Mouse (Mus musculus) liver, embryonic 13.5 days (tissue): ENCODE measurements around the gene Trmt1. TPM values are rescaled to one million over a fixed set of nuclear protein-coding genes. Genes with fewer than 3 reads are reported as not detected.
"Not testable (repeated sequence)": the region's sequence is repeated elsewhere in the genome, so short reads cannot be mapped to it uniquely, and the experiment has no call there.

Experiments
- ATAC-seq: fragments of 200-750 bp; cut with Nextera tagmentation; 2 replicates; pipeline ENCODE4 v1.8.0; 2017; ENCODE audit warnings: low read depth, mild to moderate bottlenecking, moderate number of reproducible peaks, moderate library complexity
- DNase-seq: peaks from one replicate; pipeline ENCODE4 v3.0.0; 2022
- H3K27ac ChIP-seq: fragments of 300-500 bp; sonication (generic); 2 replicates; pipeline ENCODE4 v1.5.1; 2015; ENCODE audit warnings: moderate library complexity, mild to moderate bottlenecking, inconsistent platforms
- H3K27me3 ChIP-seq: fragments of 300-500 bp; sonication (generic); 2 replicates; pipeline ENCODE4 v1.6.1; 2015; ENCODE audit warnings: mild to moderate bottlenecking, inconsistent platforms
- H3K36me3 ChIP-seq: fragments of 300-500 bp; sonication (generic); 2 replicates; pipeline ENCODE4 v1.6.1; 2015; ENCODE audit warnings: mild to moderate bottlenecking, inconsistent platforms
- H3K4me1 ChIP-seq: fragments of 300-500 bp; sonication (generic); replicated peaks from 2 replicates; pipeline ENCODE4 v1.6.1; 2015; ENCODE audit warnings: inconsistent platforms
- H3K4me2 ChIP-seq: fragments of 300-500 bp; sonication (generic); 2 replicates; pipeline ENCODE4 v1.6.1; 2015; ENCODE audit warnings: inconsistent platforms, mild to moderate bottlenecking, moderate library complexity
- H3K4me3 ChIP-seq: fragments of 300-500 bp; sonication (generic); replicated peaks from 2 replicates; pipeline ENCODE4 v1.5.1; 2015; ENCODE audit warnings: mild to moderate bottlenecking, inconsistent platforms
- H3K9ac ChIP-seq: fragments of 300-500 bp; sonication (generic); 2 replicates; pipeline ENCODE4 v1.6.1; 2015; ENCODE audit warnings: mild to moderate bottlenecking, inconsistent platforms
- H3K9me3 ChIP-seq: fragments of 300-500 bp; sonication (generic); replicated peaks from 2 replicates; pipeline ENCODE4 v1.6.1; 2016; ENCODE audit warnings: inconsistent platforms
- WGBS: fragments of 180-500 bp; shearing (Covaris S2); methylation state at CpG from one replicate; pipeline ENCODE4 v1.1.7; 2015; ENCODE audit not compliant: insufficient replicate concordance; 5-methylcytosine and 5-hydroxymethylcytosine counted together
- polyA plus RNA-seq: library from polyadenylated mRNA; unstranded; fragments of >200 nt; fragmentation: Nextera tagmentation; extraction: Ambion mirVana; gene quantifications from 2 replicates; pipeline ENCODE4 v1.2.1, GENCODE M21; 2015

The Trmt1 gene
- polyA plus RNA-seq, 1 experiment from 2014 or later, result 45.9 TPM

DNA sequence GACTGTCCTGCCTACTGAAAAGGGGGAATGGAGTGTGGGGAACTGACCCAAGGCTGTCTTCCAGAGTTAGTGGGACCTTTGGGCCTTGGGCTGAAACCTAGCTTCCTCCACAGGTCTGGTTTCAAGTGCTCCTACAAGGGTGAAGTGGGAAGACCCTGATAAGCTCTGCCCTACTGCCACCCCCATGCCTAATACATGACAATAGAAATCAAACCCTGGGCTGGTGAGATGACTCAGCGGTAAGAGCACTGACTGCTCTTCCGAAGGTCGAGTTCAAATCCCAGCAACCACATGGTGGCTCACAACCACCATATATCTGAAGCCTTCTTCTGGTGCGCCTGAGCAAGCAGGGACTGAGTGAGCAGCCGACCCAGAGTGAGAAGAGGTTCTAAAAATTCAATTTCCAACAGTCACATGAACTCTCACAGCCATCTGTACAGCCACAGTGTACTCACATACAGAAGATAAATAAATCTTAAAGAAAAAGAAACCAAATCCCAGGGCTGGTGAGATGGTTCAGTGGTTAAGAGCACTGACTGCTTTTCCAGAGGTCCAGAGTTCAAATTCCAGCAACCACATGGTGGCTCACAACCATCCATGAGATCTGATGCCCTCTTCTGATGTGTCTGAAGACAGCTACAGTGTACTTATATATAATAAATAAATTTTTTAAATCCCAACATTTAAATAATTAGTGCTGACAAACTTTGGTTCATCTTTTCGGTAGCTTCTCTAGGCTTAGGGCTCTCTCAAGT, 17.2 kb upstream of the Trmt1 start:
- peaks cover 30% of the 10 kb centered on the region for H3K36me3 ChIP-seq
- 42% methylated on average over 6 of the region's 6 CpGs for WGBS
- ATAC-seq (no peak), DNase-seq (no peak)
- no peak overlapping the region for H3K4me2 ChIP-seq
- no peaks in the 10 kb centered on the region for H3K9me3 ChIP-seq
- no peak overlapping the region for H3K27ac ChIP-seq
- H3K27me3 ChIP-seq, result no peaks in the 10 kb centered on the region
- H3K4me3 ChIP-seq, result no peak overlapping the region
- H3K9ac ChIP-seq, result 0 out of 2 replicates have a peak overlapping the region, but pooled peaks have one; percentile 11
- H3K4me1 ChIP-seq, result peaks cover 62% of the 10 kb centered on the region

DNA sequence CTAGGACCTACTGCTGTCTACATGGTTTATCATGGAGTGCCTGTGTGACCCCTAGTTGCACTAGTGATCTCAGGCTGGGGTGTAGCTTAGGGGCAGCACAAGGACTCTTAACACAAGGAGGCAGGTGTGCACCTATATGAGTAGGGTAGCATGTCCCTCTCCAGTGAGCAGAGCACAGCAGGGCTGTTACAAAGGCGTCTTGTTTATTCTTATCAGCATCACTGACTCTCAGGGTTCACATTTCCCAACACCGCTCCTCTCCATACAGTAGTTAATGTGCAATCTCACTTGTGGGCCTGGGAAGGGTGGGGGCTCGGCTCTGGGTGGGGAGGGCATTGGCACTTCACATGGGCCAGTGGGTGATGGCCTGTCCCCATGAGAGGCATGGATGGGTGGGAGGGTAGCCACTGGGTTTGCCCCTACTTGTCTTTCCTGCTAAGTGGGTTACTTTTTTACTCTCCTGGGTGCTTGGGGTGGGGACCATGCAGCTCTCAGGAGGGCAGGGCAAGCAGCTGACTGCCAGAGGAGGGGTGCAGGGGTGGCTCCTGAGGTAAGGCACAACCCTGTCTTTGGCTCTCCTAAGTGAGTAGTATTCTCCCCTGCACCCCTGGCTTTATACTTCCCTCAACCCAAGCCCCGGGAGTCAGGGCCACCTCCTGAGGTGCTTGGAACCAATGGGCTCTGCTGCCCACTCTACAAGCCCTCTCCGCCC, 15.7 kb upstream of the Trmt1 start:
- 58% methylated on average over 5 of the region's 5 CpGs for WGBS
- H3K4me1 ChIP-seq, result peaks cover 58% of the 10 kb centered on the region
- DNase-seq, H3K4me2 ChIP-seq, H3K4me3 ChIP-seq, H3K27me3 ChIP-seq, H3K9me3 ChIP-seq: not testable (repeated sequence)
- peaks cover 43% of the 10 kb centered on the region for H3K36me3 ChIP-seq
- peak; percentile 49 for ATAC-seq
- peak overlapping the region; percentile 25 for H3K27ac ChIP-seq
- 0 out of 2 replicates have a peak overlapping the region, but pooled peaks have one; percentile 8 for H3K9ac ChIP-seq

DNA sequence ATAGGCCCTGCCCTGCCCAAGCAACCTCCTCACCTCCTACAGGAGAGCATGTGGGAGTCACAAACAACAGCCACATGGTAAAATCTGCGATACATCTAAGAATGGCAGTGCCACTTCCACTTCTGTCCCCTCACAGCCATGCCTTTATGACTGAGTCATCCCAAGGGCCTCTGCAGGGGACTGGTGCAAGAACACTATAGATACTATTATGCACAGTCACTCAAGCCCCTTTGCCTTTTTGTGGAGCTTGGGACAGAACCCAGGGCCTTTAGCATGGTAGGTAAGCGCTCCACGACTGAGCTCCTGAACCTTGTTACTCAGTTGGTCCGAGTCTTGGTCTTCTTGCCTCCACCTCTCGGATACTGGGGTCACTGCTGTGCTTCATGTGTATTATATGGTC, 8.8 kb upstream of the Trmt1 start:
- no peak overlapping the region for H3K27ac ChIP-seq
- H3K4me3 ChIP-seq, result no peak overlapping the region
- H3K9ac ChIP-seq, result 0 out of 2 replicates have a peak overlapping the region, but pooled peaks have one; percentile 11
- peak; percentile 25; the same call in 1 of the 2 replicates for ATAC-seq
- H3K27me3 ChIP-seq, result no peaks in the 10 kb centered on the region
- H3K9me3 ChIP-seq, result no peaks in the 10 kb centered on the region
- DNase-seq, result no peak
- 84% methylated on average over 5 of the region's 5 CpGs for WGBS
- H3K36me3 ChIP-seq, result peaks cover 61% of the 10 kb centered on the region
- peaks cover 35% of the 10 kb centered on the region for H3K4me1 ChIP-seq
- no peak overlapping the region for H3K4me2 ChIP-seq

DNA sequence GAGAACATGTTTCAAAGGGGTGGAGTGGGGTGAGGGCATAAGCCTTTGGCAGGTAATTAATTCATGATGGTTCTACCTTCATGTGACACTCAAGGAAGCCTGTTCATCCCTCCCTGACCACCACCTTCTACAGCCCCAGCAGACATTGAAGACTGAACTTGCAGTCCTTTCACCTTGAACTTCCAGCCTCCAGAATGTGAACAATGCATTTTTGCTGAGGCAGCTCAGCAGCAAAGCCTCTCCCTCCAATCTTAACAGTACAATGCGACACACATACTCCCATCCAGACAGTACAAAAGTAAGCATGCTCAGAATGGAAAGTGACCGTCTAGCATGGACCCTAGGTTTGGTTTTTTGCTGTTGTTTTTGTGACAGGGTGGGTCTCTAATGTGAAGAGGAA, 4.6 kb upstream of the Trmt1 start:
- Histone ChIP-seq H3K4me1 (peaks cover 76% of the 10 kb centered on the region), H3K9ac (no peak overlapping the region), H3K27ac (no peak overlapping the region), H3K4me2 (no peak overlapping the region), H3K36me3 (peaks cover 40% of the 10 kb centered on the region), H3K4me3 (no peak overlapping the region), H3K27me3 (no peaks in the 10 kb centered on the region), H3K9me3 (no peaks in the 10 kb centered on the region)
- DNase-seq, result no peak
- 82% methylated on average over 2 of the region's 2 CpGs for WGBS
- ATAC-seq, result no peak

DNA sequence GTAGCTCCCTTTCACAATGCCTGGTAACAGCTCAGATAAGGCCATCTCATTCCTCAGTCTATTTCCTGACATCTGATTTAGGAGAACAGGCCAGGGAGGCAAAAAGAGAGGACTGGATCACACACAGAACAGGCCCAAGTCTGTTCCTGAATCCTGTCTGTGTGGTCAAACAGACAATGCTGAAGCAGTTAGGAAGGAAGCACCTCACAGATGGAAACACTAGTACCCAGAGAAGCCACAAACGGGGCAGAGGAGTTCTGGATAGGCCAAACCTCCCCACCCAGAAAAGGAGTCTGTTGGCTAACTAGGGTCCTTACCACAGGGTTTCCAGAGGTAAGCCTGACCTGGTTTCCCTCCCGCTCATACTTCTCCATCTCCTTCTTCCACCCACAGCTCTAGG, 3.9 kb upstream of the Trmt1 start:
- Histone ChIP-seq H3K9me3 (no peaks in the 10 kb centered on the region), H3K9ac (no peak overlapping the region), H3K27ac (no peak overlapping the region), H3K4me1 (peaks cover 77% of the 10 kb centered on the region), H3K4me3 (no peak overlapping the region), H3K4me2 (no peak overlapping the region), H3K27me3 (no peaks in the 10 kb centered on the region), H3K36me3 (peaks cover 32% of the 10 kb centered on the region)
- ATAC-seq (no peak), DNase-seq (no peak)
- WGBS, result 60% methylated on average over 2 of the region's 2 CpGs

DNA sequence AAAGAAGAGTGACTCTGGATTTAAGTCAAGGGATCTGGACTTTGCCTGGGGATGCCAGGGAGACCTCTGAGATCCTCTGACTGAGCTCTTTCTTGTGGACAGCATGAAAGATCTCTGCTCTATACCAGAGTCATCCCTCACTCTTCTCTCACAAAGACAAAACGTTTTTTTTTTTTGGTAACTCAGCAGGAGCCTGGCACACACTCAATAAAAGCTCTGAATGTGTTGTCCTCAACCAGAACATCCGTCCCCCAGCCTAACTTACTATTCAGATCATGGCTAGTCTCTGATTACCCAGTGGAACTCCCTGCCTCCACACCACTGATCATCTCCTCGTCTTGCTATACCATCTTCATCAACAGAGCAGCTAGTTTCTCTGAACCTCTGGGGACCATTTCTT, 1.6 kb upstream of the Trmt1 start:
- Histone ChIP-seq H3K9me3 (no peaks in the 10 kb centered on the region), H3K27me3 (no peaks in the 10 kb centered on the region), H3K36me3 (peaks cover 29% of the 10 kb centered on the region), H3K9ac (peak overlapping the region; percentile 100; the same call in 1 of the 2 replicates), H3K4me1 (peaks cover 75% of the 10 kb centered on the region), H3K4me3 (no peak overlapping the region), H3K4me2 (no peak overlapping the region), H3K27ac (peak overlapping the region; percentile 96; the same call in 1 of the 2 replicates)
- DNase-seq, result no peak
- no peak for ATAC-seq
- WGBS, result 57% methylated on average over 3 of the region's 3 CpGs

DNA sequence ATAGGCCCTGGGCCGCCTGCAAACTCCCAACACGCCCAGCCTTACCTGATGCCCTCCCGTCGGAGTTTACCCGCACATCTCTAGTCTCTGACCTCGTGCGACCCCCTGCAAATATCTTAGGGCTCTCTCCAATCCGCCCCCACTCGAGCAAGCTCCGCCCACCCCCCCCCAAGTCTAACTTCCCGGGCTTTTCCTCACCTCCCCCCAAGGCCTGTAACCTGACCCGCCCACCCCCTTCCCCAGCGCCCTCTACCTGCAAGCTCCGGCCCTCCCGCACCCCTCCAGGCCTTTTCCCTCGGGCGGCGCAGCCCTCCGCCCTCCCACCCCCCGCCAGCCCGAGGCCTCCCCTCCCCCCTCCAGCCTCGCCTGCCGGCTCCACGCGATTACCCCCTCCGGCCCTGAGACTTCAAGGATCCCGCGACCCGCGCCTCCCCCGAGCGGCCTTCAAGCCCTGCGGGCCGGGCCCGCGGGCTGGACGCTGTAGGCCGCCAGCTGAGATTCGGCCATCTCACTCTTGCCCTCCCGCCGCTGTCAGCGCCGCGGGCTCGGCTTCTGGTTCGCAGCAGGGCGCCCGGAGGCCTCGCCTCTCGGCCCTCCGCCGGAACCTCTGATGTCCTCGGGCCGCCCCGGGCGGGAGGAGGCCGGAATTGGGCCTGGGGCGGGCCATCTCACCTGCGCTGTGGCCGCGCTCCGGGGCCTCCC, 1.0 kb downstream of the Trmt1 start:
- Histone ChIP-seq H3K36me3 (peaks cover 32% of the 10 kb centered on the region), H3K4me3 (peak overlapping the region; percentile 99), H3K27ac (peak overlapping the region; percentile 96), H3K4me1 (peaks cover 79% of the 10 kb centered on the region), H3K9me3 (no peaks in the 10 kb centered on the region), H3K27me3 (no peaks in the 10 kb centered on the region), H3K9ac (peak overlapping the region; percentile 100), H3K4me2 (peak overlapping the region; percentile 94)
- WGBS, result under 1% methylated on average over 61 of the region's 62 CpGs
- no peak for DNase-seq
- ATAC-seq, result peak; percentile 16

DNA sequence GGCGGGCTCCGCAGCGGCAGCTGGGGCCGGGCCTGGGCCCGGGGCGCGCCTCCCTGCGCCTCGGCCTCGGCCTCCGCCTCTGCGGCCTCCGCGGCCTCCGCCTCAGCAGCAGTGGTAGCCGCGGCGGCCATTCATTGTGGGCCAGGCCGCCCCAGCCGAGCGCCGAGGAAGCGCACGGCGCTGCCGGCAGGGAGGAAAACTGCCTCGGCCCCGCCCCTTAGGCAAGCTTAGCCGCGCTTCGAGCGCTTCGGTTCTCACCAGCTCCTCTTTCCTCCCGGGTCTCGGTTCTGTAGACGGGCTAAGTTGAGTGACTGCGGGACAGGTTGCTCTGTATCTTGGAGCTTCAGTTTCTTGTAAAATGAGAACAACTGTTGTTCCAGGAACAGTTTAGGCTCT, 1.6 kb downstream of the Trmt1 start, which contains the start of gene Nacc1:
Gene Nacc1 (minus strand): TSS at position 158 of the 396 bp plus-strand sequence.
- Histone ChIP-seq H3K9me3 (no peaks in the 10 kb centered on the region), H3K27ac (peak within 1 kb of the TSS; percentile 96), H3K4me1 (peaks cover 74% of the 10 kb centered on the region), H3K4me2 (peak within 1 kb of the TSS; percentile 94), H3K27me3 (no peaks in the 10 kb centered on the region), H3K9ac (peak within 1 kb of the TSS; percentile 100), H3K36me3 (peaks cover 32% of the 10 kb centered on the region), H3K4me3 (peak within 1 kb of the TSS; percentile 99)
- WGBS, result under 1% methylated on average over 37 of the region's 37 CpGs
- DNase-seq (peak; percentile 86), ATAC-seq (peak; percentile 80)

DNA sequence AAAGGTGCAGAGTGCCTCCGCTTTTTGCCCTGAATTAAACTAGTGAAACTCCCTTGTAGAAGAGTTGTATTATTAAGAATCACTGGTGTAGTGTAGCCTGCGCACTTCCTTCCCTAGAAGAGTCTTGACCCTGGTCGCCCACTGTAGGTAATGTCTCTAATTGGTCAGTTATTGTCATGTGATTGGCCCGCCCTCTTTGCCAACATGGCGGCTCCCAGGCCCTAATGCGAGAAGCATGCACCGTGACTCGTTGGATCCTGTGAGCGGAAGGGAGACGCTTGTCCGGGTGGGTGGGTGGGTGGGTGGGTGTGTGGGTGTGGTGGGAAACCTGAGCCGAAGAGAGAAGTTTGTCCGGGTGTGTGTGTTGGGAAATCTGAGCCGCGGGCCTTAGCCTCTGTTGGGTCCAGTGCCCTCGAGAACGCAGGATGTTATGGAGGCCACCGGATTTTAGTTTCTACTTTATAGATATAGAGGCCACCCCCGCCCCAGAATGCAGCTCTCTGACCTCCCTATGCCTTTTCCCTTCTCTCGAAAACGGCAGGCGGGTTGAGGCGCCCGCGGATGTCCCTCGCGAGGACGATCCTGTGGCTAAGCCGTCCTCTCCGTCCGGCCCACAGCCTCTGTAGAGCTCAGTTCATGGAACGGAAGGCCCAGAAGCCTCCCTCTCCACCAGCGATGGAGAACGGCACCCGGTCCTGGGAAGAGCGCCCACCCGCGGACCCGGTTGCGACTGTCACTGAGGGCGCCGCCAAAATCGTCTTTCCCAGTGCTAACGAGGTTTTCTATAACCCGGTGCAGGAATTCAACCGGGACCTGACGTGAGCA, 3.2 kb downstream of the Trmt1 start:
- Histone ChIP-seq H3K27me3 (no peaks in the 10 kb centered on the region), H3K4me3 (peak overlapping the region; percentile 99), H3K9me3 (no peaks in the 10 kb centered on the region), H3K36me3 (peaks cover 34% of the 10 kb centered on the region), H3K9ac (peak overlapping the region; percentile 100), H3K27ac (peak overlapping the region; percentile 96), H3K4me1 (peaks cover 59% of the 10 kb centered on the region), H3K4me2 (peak overlapping the region; percentile 94)
- ATAC-seq, result peak; percentile 70
- WGBS, result under 1% methylated on average over 47 of the region's 47 CpGs
- DNase-seq, result peak; percentile 85

DNA sequence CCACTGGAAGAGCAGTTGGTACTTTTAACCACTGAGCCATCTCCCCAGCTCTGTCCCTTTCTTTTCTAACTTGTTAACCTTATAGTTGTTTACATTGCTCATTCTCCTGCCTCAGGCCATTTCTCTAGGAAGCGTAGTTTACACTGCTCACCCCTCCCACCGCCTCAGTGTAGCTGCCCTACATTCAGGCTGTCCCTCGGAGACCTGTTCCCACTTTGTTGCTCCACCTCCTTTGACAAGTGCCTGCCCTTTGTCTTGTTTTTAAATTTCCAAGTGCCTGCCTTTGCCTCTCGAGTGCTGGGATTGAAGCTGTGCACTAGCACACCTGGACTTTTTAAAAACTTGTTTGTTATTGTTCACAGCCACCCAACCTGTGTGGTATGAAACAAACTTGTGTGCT, 7.2 kb downstream of the Trmt1 start:
- no peak overlapping the region for H3K27ac ChIP-seq
- DNase-seq (no peak), ATAC-seq (no peak)
- H3K27me3 ChIP-seq, result no peaks in the 10 kb centered on the region
- H3K4me3 ChIP-seq, result no peak overlapping the region
- WGBS, result 77% methylated on average over 4 of the region's 4 CpGs
- H3K9me3 ChIP-seq, result no peaks in the 10 kb centered on the region
- H3K36me3 ChIP-seq, result peaks cover 73% of the 10 kb centered on the region
- no peak overlapping the region for H3K9ac ChIP-seq
- H3K4me1 ChIP-seq, result peaks cover 32% of the 10 kb centered on the region
- no peak overlapping the region for H3K4me2 ChIP-seq
